Mouse (Mus musculus) cerebellum, adult 18-20 months (tissue): Measurements from ENCODE around the gene Dnajb14.
A peak's percentile ranks its signal among the peaks of the same experiment; 100 is the strongest.
"Not testable (repeated sequence)": the region's sequence is repeated elsewhere in the genome, so short reads cannot be mapped to it uniquely, and the experiment has no call there.

Experiments
- DNase-seq, 2 experiments: peaks; one replicate each; pipeline ENCODE4 v3.0.0; 2021

Gene Dnajb14

GRCm38 (mm10) chr3:137918932-137919311 lies 51.4 kb downstream of the Dnajb14 start:
- DNase-seq = peak in 1 of 2 experiments; percentile 20

- no peak for DNase-seq
Measured at GRCm38 (mm10) chr3:137919398-137919797, 51.9 kb downstream of the Dnajb14 start.

DNA sequence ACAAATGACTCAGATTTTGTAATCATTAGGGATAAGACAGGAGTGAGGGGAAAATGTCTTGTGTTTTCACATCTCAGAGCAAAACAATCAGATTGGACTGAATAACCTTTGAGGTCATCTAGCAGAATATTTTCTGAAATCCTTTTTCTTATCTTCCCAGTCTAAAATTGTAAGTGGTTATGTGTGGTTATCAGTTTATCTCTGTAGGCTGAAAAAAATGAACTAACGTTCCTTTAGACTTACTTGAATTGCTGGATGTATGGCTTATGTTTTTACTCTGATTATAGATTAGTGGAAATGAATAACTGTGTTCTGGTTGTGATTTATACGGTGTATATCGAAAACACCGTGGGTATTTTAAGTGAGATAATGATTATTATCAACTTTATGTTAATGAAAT lies 53.1 kb downstream of the Dnajb14 start:
- DNase-seq = no peak

GRCm38 (mm10) chr3:137927010-137927409 lies 59.5 kb downstream of the Dnajb14 start:
- no peak for DNase-seq

DNA sequence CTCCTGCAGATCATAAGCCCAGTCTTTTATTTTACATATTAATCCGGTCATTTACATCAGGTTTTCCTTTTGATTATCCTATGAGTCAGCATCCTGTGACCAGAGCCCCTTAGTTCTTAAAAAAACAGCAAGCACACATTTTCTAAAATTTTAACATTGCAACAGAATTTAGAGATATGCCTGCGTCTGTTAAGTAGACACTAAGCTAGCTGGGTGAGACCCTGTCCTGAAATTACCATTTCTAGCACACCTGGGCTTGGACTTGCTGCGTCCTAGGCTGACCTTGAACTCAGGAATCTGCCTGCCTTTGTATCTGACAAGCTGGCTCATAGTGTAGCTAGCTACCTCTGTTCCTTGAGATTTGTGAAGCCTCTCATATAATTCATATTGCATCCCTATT lies 62.5 kb downstream of the Dnajb14 start:
- DNase-seq = no peak

DNA sequence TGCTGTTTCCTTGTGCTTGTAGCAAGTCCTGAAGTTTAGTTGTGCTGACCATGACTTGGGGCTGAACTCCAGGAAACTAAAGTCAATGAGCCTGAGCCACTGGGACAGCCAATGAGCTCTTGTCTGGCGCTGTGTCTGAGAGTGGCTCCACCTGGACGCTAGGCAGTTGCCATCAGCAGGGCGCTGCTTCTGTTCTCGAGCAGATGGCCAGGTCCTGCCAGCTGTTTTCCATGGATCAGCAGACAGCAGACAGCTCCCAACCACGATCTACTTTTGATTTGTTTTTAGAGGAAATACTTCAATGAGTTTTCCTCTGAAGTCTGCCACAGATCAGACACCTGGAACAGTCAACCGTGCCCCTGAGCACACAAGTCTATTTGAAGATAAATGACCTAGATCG lies 65.3 kb downstream of the Dnajb14 start:
- no peak for DNase-seq

GRCm38 (mm10) chr3:137933986-137934385 lies 66.5 kb downstream of the Dnajb14 start:
- DNase-seq = no peak

- no peak for DNase-seq
Measured at GRCm38 (mm10) chr3:137935570-137936525, 68.4 kb downstream of the Dnajb14 start.

- no peak for DNase-seq
Measured at GRCm38 (mm10) chr3:137936541-137936940, 69.1 kb downstream of the Dnajb14 start.

GRCm38 (mm10) chr3:137938608-137939007 lies 71.1 kb downstream of the Dnajb14 start:
- peak; percentile 20 to 29 for DNase-seq

- DNase-seq = no peak
Measured at GRCm38 (mm10) chr3:137940757-137941156, 73.3 kb downstream of the Dnajb14 start.

DNA sequence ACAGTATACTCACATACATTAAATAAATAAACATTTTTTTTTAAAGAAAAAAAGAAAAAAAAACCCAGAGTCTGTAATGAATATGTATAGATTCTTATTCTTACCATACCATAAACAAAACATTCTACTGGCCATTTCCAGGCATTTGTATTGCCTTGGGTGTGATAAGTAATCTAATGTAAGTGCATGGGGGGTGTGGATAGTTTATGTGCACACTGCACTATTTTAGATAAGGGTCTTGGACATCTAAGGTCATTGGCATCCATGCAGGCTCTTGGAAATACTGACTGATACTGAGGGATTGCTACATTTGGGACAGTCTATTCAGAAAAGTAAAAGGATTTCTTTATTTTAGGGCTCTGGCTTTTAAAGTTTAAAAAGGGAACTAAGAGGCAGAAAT lies 74.1 kb downstream of the Dnajb14 start:
- no peak for DNase-seq

DNA sequence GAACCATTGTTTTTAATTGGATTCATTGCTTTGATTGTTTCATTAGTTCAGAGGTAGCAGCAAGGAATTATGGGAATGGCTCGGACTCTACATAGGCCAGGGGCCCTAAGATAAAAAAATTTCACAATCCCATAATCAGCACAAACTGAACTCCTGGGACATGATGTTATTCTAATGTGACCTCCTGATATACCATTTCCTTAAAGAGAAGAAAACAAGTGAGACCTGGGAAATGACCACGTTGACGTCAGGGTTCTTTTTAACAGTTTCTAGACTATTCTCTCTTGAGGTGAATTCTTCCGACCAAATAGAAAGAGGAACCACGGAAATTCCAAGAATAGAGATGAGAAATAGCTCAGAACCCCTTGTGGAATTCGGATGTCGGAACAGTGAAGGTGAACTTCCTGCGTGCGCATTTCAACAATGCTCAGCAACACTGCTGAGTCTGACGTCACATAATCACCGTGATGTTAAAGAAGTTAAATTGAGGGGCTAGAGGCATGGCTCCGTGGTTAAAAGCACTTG lies 74.7 kb downstream of the Dnajb14 start:
- no peak for DNase-seq

DNA sequence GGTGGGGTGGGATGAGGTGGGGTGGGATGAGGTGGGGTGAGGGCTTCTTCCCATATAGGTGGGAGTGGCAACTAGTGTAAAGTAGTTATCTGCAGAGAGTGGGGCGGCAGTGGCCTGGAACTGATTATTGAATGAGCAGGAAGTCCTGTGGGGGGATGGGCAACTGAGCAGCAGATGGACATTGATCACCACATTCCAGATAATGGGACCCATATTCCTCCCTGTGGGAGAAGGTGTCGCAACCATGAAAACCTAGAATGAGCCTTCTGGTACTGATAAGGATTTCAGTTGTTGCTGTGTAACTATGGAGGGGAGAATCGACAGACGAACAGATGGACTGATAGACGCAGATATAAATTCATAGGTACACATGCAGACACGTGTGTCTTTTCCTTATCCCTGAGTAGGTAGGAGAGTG lies 76.3 kb downstream of the Dnajb14 start:
- DNase-seq = no peak

GRCm38 (mm10) chr3:137946827-137947226 lies 79.4 kb downstream of the Dnajb14 start:
- no peak for DNase-seq

DNA sequence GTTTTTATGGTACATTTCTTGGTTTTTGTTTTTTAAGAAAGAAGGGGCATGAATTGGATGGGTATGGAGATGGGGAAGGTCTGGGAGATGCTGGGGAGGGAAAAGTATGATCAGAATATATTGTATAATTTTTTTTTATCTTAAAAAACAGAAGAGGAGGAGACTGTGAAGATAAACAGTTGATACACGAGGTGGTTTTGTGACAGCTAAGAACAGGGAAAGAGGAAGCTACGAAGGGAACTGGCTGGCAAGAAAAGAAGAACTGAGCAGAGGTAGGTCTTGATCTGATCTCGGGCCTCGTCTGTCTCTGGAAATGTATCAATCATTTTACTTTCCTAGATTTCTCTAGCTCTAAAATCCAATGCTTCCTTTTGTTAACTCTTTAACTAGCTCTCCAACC lies 80.0 kb downstream of the Dnajb14 start:
- DNase-seq = no peak

GRCm38 (mm10) chr3:137950191-137950885 lies 82.9 kb downstream of the Dnajb14 start:
- no peak for DNase-seq

DNA sequence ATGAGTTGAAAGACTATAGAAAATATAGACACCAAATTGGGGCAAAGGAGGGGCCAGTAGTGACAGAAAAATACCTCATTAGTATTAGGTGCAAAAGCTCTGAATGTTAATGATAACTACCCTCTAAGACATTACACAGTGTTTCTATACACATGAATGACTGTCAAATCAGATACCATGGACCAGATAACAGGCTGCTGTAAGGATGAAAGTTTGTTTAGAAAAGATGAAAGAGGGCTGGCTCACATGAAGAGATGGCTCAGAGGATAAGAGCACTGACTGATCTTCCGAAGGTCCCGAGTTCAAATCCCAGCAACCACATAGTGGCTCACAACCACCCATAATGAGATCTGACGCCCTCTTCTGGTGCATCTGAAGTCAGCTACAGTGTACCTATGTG lies 83.8 kb downstream of the Dnajb14 start:
- not testable (repeated sequence) for DNase-seq

DNA sequence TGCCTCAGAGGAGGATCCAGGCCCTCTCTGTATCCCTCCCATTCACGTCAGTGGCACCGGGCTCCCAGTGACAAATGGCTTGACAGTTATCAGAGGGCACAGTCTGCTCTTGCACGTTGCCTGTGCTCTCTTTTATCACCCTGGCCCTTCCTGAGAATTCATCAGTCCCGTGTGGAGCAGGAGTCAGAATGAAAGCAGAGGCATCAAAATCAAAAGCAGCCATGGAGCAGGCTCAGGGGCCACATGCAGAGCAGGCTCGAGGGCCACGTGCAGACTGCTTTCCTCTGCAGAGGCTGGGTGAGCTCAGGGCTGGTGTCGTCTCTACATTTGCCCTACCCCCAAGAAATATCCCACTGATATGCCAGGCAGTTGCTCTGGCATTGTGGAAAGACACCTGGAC lies 84.3 kb downstream of the Dnajb14 start:
- no peak for DNase-seq

GRCm38 (mm10) chr3:137952225-137952913 lies 84.9 kb downstream of the Dnajb14 start:
- DNase-seq = no peak

DNA sequence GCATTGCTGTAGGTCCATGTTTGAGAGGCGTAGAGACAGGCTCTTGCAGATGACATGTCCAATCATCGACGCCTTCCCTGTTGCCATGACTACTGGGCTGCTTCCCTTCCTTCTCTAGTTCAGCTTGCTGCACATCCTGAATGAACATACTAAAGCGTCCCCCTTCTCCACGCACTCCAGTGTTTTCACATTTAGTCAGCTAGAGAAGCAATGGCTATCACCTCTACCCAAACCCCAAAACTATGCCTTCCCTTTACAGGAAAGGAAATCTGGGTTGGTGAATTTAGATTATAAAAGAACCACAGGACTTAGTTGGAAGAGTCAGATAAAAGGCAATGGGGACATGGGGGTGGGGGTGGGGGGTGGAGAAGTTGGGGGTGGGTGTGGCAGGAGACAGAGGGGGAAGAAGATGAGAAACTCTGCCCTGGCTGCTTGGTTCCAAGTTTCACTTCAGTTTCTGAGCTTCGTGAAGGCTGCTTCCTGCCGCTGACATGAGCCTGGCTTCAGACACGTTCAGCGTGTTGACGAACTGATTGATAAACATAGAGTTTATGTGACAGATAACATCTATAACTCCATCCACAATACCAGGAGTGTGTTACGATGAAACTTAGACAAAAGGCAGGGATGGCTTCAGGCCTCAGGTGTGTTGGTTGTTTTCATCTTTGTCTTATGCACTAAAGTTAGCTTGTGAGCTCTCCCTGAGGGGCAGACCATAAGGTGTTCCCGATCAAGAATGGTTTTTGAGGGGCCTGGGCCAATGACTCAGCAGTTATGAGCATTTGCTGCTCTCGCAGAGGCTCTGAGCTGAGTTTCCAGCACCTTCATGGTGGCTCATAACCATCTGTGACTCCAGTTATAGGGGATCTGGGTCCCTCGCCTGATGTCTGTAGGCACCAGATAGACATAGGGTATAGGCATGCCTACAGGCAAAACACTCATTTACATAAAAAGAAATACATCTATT lies 85.7 kb downstream of the Dnajb14 start:
- DNase-seq = no peak
